Mouse (Mus musculus) brain, embryonic 14.5 days (tissue): ENCODE measurements around the gene Clec4d.

Experiments used
- CTCF ChIP-seq: fragments of 200-500 bp; IDR thresholded peaks from 2 replicates; pipeline ENCODE4 v1.5.1; 2012; ENCODE audit warnings: inconsistent platforms, mild to moderate bottlenecking, moderate library complexity, borderline replicate concordance; ENCODE audit not compliant: insufficient read depth, insufficient read length; ENCODE audit errors: extremely low read depth
- POLR2A ChIP-seq: fragments of 200-500 bp; IDR thresholded peaks from 2 replicates; pipeline ENCODE4 v1.6.1; 2012; ENCODE audit warnings: mild to moderate bottlenecking, inconsistent platforms, borderline replicate concordance; ENCODE audit not compliant: poor library complexity, insufficient read depth, insufficient read length, severe bottlenecking; ENCODE audit errors: extremely low read depth

GRCm38 (mm10) chr6:123288931-123289330, 27.0 kb downstream of the Clec4d start:
- TF ChIP-seq CTCF = no peak
- no peak for TF ChIP-seq POLR2A
